Mouse (Mus musculus) spleen, postnatal 36 days (tissue): Measurements from ENCODE around the gene Ttc21a.

Experiments used
- DNase-seq, 2 experiments: peaks; one replicate each; pipeline ENCODE4 v3.0.0; 2022; ENCODE audit warnings: low spot score in 2 of 2, mixed read lengths in 1 of 2

The Ttc21a gene

GRCm38 (mm10) chr9:119976704-119977556 lies 39.5 kb downstream of the Ttc21a start:
- DNase-seq, result peak; percentile 65 to 70

GRCm38 (mm10) chr9:119977557-119978060 lies 40.2 kb downstream of the Ttc21a start:
- DNase-seq, result no peak

GRCm38 (mm10) chr9:119978151-119978810 lies 40.9 kb downstream of the Ttc21a start:
- peak; percentile 84 to 85 for DNase-seq

- DNase-seq, result peak in 1 of 2 experiments; percentile 27
These were observed 41.5 kb downstream of the Ttc21a start for GRCm38 (mm10) chr9:119978811-119979441.

- no peak for DNase-seq
These were observed 42.3 kb downstream of the Ttc21a start for GRCm38 (mm10) chr9:119979749-119980148.

- DNase-seq, result no peak
These were observed 43.4 kb downstream of the Ttc21a start for GRCm38 (mm10) chr9:119980770-119981182.

- DNase-seq, result peak; percentile 80 to 81
These were observed 44.1 kb downstream of the Ttc21a start for GRCm38 (mm10) chr9:119981183-119982179.

GRCm38 (mm10) chr9:119982241-119982811 lies 44.9 kb downstream of the Ttc21a start:
- peak; percentile 82 to 83 for DNase-seq

GRCm38 (mm10) chr9:119982956-119983551 lies 45.6 kb downstream of the Ttc21a start:
- DNase-seq, result peak; percentile 78 to 80

- peak; percentile 89 to 92 for DNase-seq
These were observed 46.5 kb downstream of the Ttc21a start for GRCm38 (mm10) chr9:119983585-119984535.

- no peak for DNase-seq
These were observed 47.2 kb downstream of the Ttc21a start, which contains the start of gene Csrnp1 for GRCm38 (mm10) chr9:119984536-119985011. TSS of gene Csrnp1 (minus strand) at chr9:119984658.

- DNase-seq, result no peak
These were observed 48.6 kb downstream of the Ttc21a start for GRCm38 (mm10) chr9:119985881-119986574.

GRCm38 (mm10) chr9:119988304-119988703 lies 50.9 kb downstream of the Ttc21a start:
- peak; percentile 64 for DNase-seq

- no peak for DNase-seq
These were observed 53.9 kb downstream of the Ttc21a start for GRCm38 (mm10) chr9:119991310-119991709.

- DNase-seq, result no peak
These were observed 55.9 kb downstream of the Ttc21a start for GRCm38 (mm10) chr9:119993092-119993844.

GRCm38 (mm10) chr9:119994207-119994606 lies 56.8 kb downstream of the Ttc21a start:
- DNase-seq, result no peak

GRCm38 (mm10) chr9:119996080-119996479 lies 58.7 kb downstream of the Ttc21a start:
- DNase-seq, result no peak
